Mouse (Mus musculus) testis, postnatal 14 days (tissue): Measurements from ENCODE around the gene Lrsam1.
A peak's percentile ranks its signal among the peaks of the same experiment; 100 is the strongest.

Experiments
- DNase-seq: peaks from one replicate; pipeline ENCODE4 v3.0.0; 2021; ENCODE audit warnings: low spot score

The Lrsam1 gene

DNA sequence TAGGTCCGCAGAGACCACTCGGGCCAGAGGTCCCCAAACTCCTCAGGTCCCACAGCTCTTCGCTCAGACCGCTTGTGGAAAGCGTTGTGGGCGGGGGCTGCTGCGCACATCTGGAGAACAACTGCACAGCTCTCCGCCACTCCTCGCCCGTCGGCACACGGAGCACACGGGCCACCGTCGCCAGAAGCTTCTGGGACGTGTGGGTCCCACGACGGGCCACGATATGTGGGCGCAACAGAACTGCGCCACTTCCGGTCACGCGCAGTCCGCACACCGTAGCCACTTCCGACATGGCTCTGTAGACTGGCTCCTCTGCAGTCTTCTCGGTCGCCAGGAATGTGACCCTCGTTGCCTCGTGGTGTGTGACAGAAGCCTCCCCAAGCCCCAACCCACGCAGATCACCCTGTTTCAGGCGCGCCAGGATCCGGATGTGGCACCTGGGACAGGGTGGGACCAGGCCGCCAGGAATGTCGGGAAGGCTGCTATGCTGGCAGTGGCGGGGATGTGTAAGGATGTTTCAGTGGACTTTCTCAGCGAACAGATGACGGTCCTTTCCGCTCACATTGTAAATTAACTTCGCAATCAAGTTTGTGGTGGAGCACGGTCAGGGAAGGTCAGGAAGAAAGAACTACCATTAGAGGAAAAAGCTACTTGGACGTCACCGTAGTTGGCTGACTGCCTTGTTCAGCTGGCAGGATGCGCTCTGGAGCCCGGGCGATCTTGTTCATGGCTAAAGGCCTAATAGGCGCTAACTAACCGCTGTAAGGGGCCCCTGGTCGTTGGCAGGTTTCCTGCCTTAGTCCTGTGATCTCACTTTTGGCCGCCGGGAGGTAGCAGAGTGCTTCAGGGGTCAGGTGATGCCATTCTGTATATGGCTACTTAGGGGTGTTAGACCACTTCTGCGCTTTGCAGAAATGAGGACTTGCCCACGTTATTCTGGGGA lies 5.5 kb upstream of the Lrsam1 start:
- peak; percentile 85 for DNase-seq

DNA sequence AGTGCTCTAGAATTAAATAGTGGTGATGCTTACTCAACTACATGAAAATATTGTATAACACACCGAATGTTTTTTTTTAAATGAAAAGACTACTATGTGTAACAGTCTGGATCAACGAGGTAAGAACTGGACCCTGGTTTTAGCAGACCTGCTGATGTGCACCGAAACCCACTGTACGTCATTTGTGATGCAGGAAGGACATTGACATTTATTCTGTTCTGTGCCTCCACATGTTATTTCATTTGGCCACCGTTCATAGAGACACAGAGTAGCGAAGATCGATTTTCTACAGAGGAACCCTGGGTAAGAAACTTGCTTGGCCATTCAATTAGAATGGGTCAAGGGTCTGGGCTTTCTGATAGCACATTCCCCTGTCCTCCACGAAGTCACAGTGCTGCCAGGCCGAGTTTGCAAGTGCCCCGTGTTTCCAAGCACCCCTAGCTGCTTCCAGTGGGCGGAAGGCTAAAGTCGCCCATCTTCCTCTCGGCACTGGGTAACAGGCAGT lies 4.8 kb upstream of the Lrsam1 start:
- DNase-seq = no peak

DNA sequence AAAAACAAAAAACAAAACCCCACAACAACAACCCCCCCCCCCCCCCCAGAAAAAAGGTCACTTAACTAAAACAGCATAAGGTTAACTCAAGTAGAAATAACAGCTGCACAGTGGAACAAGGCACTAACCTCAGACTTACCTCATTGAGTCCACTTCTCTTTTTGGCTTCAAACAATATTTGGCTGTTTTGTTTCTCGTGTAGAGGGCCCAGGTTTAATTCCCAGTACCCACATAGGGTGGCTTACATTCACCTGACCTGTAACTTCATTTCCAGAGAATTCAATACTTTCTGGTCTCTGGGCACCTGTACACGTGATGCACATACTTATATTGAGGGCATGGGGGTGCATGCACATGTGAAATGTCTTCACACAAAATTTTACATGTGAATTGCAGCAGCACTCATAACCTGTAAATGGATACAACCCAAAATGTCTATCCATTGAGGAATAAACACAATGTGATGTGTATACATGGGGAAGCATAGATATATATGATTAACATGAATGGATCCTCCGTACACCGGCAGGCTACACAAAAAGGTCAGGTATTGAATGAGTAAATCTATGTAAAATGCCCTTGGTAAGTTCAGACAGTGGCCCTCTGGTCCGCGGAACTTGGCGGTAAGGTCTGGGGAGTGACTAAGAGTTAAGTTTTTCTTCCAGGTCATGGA lies 4.2 kb upstream of the Lrsam1 start:
- no peak for DNase-seq

DNA sequence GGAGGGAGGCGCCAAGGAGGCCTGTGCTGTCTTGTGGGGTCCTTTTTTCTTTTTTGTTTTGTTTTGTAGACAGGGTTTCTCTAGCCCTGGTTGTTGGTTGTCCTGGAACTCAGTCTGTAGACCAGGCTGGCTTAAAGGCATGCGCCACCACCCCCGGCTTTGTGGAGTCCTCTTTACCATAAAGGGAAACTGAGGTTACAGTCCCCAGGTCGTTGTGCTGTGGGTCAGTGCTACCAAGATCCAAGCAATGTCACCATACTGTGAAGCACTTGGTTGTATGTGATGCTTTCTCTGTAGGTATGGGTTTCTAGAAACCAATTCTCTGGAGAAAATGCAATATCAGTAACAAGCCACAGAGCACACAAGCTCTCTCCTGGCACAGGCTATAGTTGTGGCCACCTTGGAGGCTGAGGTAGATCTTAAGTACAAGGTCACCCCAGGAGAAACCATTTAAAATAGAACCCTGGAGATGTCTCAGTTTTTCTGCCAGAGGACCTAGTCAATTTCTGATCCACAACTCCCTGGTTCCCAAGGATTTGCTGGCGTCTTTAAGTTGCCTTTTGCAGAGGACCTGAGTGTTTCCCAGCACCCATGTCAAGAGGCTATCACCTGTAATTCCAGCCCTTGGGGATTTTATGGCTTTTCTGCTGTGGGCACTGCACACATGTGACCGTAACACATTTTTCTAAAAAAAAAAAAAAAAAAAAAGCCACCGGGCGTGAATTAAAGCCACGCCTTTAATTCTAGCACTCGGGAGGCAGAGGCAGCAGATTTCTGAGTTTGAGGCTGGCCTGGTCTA lies 3.4 kb upstream of the Lrsam1 start:
- DNase-seq = no peak

DNA sequence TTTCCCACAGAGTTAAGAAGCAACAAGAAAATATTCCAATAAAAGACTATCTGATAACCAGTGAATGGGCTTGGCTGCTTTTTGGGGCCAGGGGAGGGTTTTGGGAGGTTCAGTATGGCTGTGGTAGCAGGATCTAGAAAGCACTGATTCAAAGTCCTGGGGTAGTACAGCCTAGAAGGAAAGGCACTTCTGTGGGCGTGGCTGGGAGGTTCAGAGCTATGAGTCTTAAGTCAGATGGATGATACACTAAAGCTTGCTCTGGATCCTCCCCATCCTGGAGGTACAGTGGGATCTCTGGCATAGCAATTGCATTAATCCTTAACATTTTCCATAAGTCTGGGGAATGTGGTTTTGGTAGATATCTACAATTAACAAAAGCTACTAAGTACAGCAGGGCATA lies 2.6 kb upstream of the Lrsam1 start:
- DNase-seq = no peak

DNA sequence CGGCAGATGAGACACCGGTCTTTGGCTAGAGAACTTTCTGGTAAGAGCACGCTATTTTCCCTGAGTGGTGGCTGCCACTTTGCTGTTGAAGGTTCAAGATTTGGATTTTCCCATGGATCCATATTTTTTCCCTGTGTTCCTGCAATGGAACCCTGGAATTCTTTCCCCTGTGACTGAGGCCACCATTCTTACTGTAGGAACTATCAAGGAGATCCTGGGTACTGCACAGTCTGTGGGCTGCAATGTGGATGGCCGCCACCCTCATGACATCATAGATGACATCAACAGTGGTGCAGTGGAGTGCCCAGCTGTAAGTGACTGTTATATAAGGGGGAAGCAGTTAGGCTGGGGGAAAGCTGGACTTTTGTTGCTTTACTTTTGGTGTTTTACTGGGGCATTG lies 2.1 kb upstream of the Lrsam1 start:
- no peak for DNase-seq

DNA sequence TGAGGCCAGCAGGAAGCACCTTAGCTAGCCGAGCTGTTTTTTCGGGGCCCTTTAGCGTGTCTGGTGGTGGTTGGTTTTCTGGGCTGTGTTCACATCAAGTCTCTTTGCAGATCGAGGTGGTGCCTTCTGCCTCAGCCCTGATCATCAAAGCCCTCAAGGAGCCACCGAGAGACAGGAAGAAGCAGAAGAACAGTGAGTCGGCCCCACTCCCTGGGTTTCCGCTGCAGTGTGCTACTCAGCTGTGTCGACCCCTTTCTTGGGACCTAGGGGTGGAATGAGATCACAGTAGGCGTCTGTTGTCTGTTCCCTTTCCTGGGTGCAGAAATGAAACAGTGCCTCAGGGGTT lies 1.4 kb upstream of the Lrsam1 start:
- no peak for DNase-seq

DNA sequence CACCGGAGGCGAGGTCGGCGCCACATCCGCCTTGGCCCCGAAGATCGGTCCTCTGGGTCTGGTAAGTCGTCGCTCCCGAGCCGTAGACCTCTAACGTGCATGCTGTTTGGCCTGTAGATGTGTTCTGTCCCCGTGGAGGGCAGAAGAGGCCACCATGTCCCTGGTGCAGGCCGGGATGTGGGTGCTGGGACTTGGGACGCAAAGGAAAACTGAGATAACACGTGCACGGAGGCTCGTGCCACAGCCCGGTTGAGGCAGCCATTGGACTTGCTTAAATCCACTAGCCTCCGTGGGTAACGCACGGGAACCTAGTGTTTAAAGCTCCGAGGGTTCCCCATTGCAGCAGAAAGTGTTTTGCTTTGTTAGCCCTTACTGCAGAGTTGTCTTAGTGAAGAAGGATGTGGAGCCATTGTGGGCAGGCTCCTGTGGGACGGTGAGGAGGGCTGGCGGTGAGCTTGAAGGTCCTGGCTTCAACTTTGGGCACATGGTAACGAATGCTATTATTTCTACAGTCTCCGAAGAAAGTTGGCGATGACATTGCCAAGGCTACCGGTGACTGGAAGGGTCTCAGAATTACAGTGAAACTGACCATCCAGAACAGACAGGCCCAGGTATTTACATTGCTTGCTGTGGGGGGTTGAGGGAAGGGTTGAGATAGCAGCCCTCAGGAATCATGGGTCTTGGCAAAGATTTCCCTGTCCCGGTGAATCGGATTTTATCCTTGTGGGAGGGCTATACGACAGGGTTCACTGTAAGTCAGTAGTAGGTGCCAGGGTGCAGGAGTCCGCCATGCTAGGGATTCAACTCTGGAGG lies 854 bp upstream of the Lrsam1 start:
- DNase-seq = peak; percentile 38

DNA sequence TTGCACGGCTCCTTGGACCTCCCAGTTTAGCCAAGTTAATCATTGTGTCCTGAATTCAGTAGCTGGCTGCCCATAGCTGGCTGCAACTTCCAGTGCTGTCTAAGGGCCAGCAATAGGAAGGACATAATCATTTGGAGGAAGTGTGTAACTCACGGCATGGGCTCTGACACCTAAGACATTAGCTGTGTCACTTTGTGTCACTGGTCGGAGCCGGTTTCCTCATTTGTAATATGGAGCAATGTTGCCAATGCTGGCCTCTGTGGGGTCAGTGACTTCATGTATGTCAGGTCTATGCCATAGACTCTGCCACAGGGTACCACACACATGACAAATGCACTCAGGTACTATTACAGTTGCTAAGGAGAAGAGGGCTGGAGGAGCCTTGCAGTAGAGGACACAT lies 1.1 kb downstream of the Lrsam1 start:
- DNase-seq = no peak

DNA sequence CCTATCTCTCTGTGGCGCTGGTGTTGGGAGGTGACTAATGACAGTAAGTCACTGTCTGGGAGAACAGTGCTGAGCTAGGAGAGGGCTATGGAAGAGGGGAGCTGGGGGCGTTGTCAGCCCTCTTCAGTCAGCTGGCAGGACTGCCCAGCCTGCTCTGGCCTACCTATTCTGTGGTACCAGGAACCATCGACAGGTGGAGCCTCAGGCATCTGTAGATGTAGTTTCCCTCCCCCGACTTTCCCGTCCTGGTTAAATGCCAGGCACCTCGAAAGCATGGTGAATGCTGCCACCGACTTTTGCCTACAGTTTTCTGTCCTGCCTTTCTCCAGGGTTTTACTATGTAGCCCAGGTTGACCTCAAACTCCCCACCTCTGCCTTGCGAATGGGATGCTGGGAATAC lies 4.1 kb downstream of the Lrsam1 start:
- no peak for DNase-seq

DNA sequence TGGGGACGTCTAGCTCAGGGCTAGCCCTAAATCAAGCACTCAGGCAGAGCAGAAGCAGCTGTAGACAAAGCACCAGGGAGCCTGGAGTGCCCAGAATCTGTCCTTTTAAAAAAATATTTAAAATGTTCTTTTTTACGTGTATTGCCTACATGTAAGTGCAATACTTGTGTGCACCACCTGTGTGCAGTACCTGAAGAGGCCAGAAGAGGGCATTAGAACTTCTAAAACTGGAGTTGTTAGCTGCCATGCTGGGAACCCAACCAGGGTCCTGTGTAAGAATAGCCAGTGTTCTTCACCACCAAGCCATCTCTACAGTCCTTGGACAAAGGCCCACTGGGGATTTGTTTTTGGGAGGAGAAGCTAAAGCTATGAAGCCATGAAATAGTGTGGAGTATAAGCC lies 6.8 kb downstream of the Lrsam1 start:
- DNase-seq = peak; percentile 44

DNA sequence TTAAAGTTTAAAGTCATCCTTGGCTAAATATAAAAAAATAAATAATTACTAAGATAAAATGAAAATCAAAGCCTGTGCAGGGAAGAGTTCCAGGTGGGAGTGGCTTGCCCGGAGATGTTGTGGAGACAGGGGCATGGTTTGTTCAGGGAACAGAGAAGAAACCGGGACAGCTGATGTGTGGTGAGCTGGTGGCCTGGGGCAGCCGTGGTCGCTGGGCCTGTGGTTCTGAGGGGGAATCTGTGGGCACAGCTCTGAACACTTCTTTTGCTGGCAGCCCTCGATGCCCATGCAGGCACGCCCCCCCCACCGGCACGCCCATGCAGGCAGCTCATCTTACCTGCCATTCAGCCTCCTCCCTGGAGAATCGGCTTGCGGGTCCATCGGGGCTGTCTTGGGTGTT lies 14.0 kb downstream of the Lrsam1 start:
- no peak for DNase-seq

DNA sequence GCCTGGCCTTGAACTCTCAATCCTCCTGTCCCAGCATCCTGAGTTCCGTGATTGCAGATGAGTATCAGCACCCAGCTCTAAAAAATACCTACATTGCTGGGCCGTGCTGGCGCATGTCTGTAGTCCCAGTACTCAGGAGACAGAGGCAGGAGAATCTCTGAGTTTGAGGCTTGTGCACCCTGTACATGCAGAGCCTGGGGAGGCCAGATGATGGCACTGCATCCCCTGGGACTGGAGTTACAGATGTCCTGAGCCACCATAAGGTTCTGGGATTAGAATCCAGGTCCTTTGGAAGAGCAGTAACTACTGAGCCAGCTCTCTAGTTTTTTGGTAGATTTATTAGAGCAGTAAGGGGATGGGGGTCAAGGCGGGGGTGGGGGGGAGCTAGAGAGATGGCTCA lies 20.9 kb downstream of the Lrsam1 start:
- DNase-seq = no peak

DNA sequence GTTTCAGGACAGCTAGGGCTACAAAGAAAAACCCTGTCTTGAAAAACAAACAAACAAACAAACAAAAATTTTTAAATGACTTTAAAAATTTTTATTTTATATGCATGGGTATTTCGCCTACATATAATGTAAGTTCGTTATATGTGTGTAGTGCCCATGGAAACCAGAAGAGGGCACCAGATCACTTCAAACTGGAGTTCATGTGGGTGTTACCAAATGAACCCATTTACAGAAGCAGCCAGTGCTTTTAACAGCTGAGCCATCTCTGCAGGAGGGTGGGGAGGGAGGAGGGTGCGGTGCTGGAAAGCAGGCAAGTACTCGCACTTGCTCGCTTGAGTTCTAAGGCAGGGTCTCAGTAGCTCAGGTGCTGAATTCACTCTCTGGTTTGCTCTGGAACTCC lies 22.0 kb downstream of the Lrsam1 start:
- DNase-seq = no peak

DNA sequence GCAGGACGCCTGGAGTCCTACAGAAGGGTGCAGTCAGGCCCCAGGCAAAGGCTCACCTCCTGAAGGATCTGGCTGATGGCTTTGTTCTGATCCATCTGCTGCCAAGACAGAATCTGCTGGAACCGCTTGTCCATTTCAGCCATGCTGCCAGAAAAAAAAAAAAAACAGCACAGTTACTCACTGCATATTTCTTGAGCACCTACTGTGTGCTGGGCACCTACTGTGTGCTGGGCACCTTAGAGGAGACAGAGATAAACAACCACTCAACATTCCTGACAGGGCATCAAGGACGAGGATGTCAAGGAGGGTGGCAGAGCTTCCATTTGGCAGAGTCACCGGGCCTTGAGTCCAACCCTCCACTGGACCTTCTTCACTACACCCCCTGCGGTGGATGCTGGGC lies 22.7 kb downstream of the Lrsam1 start:
- no peak for DNase-seq

DNA sequence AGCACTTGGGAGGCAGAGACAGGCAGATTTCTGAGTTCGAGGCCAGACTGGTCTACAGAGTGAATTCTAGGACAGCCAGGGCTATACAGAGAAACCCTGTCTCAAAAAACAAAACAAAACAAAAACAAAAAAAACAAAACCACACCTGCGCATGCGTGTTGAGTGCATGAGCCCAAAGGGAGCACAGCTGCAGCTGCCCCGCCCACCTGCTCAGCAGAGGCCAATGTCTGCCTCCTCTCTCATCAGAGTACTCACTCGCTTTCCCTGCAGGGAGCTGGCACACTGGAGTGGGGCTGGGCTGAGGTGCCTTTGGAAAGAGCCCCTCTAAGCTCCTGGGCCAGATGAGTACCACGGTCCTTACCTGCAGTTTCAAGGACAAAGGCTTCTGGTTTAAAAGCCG lies 29.7 kb downstream of the Lrsam1 start:
- no peak for DNase-seq

DNA sequence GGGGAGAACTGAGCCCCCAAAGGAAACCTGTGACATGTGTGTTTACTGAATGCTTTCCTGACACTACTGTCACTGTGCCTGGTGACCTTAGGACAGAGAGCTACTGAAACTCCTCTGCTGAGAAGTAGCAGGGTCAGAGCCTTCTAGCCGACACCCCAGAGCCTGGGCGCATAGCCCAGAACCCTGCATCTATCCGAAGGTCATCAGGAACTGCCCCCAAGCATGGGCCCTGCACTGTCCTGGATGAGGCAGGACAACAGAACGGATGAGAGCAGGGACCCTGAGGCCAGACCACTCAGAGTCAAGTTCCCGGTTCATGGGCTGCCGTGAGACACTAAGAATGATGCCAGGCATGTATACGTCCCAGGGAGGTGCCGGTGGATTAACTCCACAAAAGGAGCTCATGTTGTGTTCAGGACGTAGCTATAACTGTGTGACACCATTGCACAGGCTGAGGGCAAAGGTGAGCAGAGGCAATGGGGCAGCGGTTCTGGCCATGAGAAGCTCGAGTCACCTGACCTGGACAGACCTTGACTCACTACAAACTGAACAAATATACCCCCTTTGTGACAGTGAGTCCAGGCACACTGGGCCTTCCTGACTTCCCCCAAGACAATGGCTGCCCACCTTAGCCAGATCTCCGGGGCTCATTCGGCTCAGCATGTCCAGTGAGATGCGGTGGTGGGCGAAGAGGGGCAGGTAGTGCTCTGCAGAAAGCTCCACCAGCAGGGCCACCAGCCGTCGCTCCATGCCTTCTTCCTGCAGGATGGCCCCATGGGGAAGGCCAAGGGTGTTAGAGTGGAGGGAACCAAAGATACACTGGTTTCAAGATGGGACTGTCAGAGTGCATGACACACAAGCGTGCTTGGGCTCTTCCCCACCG lies 32.2 kb downstream of the Lrsam1 start:
- no peak for DNase-seq

DNA sequence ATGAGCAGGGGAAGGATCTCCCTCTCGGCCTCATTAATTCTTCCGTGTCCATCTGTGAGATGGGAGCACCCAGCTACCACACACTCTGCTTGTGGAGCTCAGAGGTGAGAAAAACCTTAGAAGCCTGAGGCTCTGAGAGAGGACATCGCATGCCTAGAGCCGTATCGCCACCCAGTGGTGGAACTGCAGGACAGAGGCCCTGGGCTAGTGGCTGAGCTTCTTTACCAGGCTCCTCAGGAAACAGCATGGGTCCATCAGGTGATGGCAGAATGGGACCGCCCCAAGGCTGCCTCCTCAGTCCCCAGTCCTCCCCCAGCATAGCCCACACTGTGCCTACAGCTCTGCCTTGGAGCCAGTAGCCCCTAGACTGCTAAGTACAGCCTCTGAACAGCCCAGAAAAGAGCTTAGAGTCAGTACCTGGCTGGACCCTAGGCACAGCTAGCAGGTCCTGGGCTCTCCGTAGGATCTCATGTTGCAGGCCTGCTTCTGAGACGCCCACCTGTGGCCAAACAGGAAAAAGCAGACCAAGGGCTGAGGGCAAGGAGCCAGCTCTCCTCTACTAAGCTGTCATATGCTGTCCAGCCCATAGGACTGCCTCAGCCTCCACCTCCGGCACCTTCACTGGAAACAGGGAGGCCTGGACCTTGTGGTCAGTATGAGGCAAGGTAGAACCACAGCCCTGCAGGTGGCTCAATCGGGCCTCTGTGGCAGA lies 33.0 kb downstream of the Lrsam1 start:
- peak; percentile 48 for DNase-seq

DNA sequence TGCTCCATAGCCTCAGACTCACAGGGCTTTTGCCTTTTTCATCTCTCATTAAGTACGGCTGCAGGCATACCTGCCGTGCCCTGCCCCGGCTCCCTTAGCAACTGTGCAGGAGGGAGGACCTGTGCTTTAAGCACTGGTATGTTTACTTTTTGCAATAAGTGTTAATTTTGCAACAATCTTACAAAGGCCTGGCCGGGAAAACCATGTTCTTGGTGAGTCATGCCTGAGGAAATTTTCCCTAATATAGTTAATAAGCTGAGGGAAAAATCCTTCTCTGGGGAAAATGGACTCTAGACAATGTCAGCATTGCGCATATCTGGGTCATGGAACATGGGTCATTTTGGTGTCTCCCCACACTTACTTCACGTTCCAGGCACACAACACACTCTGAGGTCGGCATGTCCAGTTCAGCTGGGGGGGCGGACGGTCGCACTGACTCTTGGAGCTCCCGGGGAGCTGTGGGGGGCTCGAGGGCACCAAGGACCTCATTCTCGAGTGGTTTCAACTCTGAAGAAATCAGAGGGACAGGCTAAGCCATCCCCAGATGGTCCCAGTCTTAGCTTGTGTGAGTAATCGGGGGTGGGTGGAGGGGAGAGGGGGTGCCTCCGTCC lies 33.7 kb downstream of the Lrsam1 start:
- no peak for DNase-seq
